Comparison of ENCODE assay signal across 1 mouse cellular context in genomic region chr6:34355841-34356240, GRCm38 (mm10).
TF ChIP-seq lines count a peak whose summit lies in the region.

No protein-coding gene starts in this region.

TF ChIP-seq in myocyte, 11 proteins besides CTCF, POLR2A, EP300 and RAD21 (continued from another document):
- TF ChIP-seq MYOD1 (IDR thresholded peaks at IDR 0.05; ENCODE audit: control insufficient read depth in 1 of 3, insufficient read length in 2 of 3, low read depth in 2 of 3), result peak in 2 of 3 experiments; percentile 16 to 48
TF ChIP-seq in myocyte: peak in this region for 2.
